Mouse (Mus musculus) heart, postnatal 0 days (tissue): ENCODE data around the gene Pebp1.

ENCODE experiments used
- CTCF ChIP-seq: IDR thresholded peaks from 2 replicates; pipeline ENCODE4 v1.5.1; 2016; ENCODE audit warnings: antibody characterized with exemption, control low read depth, low read depth
- EP300 ChIP-seq: IDR thresholded peaks from 2 replicates; pipeline ENCODE4 v1.6.1; 2016; ENCODE audit warnings: antibody characterized with exemption, low read depth

DNA sequence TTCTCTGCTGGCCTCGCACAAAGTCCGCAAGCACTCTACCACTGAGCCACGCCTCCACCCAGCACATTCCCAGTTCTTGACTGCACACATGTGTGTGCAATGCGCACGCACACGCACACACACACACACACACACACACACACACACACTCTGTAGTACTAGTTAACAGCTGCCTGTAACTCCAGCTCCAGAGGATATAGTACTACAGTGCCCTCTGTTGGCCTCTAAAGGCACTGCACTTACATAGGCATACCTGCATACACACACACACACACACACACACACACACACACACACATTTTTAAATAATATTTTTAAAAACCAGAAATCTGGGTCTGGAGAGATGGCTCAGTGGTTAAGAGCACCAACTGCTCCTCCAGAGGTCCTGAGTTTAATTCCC is 9.6 kb downstream of the Pebp1 start:
- no peak for TF ChIP-seq CTCF
- no peak for TF ChIP-seq EP300
